Mouse (Mus musculus): ENCODE measurements around the gene Rpl28. TPM values are rescaled to one million over a fixed set of nuclear protein-coding genes. Genes with fewer than 3 reads are reported as not detected.
A peak's percentile ranks its signal among the peaks of the same experiment; 100 is the strongest.

The Rpl28 gene
- polyA plus RNA-seq, 1 experiment from 2014 or later, result 173 TPM

DNA sequence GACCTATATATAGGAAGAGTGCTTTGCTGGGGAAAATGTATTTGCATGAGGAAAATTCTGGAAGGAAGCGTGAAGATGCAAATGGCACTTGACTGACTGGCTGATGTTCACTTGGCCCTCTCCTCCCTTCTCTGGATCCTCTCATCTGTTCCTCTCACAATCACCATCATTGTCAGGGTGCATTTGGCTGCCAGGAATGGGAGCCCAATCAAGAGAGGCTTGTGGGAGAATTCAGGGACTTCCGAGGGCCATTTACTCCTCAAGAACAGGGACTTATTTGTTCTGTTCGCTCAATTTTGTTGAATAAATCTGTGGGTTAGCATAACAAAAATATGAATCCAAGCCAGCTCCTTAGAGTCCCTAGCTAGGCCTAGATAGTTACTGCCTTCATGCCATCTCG, 29.0 kb downstream of the Rpl28 start:
- no peak for ATAC-seq
- no peak overlapping the region for H3K9ac ChIP-seq (replicated peaks; ENCODE audit: low read depth, low read length)
- WGBS, result 57% methylated on average over 4 of the region's 4 CpGs
- no peak overlapping the region for H3K27ac ChIP-seq (ENCODE audit: low read length)
- H3K4me2 ChIP-seq (ENCODE audit: low read length), result no peak overlapping the region
- H3K9me3 ChIP-seq (ENCODE audit: control insufficient read depth, low read length), result no peaks in the 10 kb centered on the region
- H3K4me3 ChIP-seq (replicated peaks; ENCODE audit: low read length), result no peak overlapping the region
- H3K36me3 ChIP-seq (ENCODE audit: control insufficient read depth, insufficient read depth), result no peaks in the 10 kb centered on the region
- no peaks in the 10 kb centered on the region for H3K4me1 ChIP-seq (replicated peaks; ENCODE audit: control insufficient read depth, insufficient read depth, low read length)
- H3K27me3 ChIP-seq (replicated peaks; ENCODE audit: control insufficient read depth, insufficient read depth, low read length), result no peaks in the 10 kb centered on the region

GRCm38 (mm10) chr7:4822162-4822907, 29.7 kb downstream of the Rpl28 start:
- WGBS, result 72% methylated on average over 6 of the region's 6 CpGs
- Histone ChIP-seq H3K9ac (replicated peaks; ENCODE audit: low read depth, low read length) (no peak overlapping the region), H3K4me1 (replicated peaks; ENCODE audit: control insufficient read depth, insufficient read depth, low read length) (no peaks in the 10 kb centered on the region), H3K4me2 (ENCODE audit: low read length) (no peak overlapping the region), H3K27me3 (replicated peaks; ENCODE audit: control insufficient read depth, insufficient read depth, low read length) (no peaks in the 10 kb centered on the region), H3K27ac (ENCODE audit: low read length) (no peak overlapping the region), H3K9me3 (ENCODE audit: control insufficient read depth, low read length) (no peaks in the 10 kb centered on the region), H3K4me3 (replicated peaks; ENCODE audit: low read length) (no peak overlapping the region), H3K36me3 (ENCODE audit: control insufficient read depth, insufficient read depth) (0 out of 2 replicates have a peak, but pooled peaks cover 2% of the 10 kb centered on the region)
- no peak for ATAC-seq

GRCm38 (mm10) chr7:4825365-4825764, 32.7 kb downstream of the Rpl28 start:
- WGBS, result 58% methylated on average over 4 of the region's 4 CpGs
- Histone ChIP-seq H3K4me2 (ENCODE audit: low read length) (no peak overlapping the region), H3K36me3 (ENCODE audit: control insufficient read depth, insufficient read depth) (peaks cover 5% of the 10 kb centered on the region; the same call in 1 of the 2 replicates), H3K4me1 (replicated peaks; ENCODE audit: control insufficient read depth, insufficient read depth, low read length) (no peaks in the 10 kb centered on the region), H3K9ac (replicated peaks; ENCODE audit: low read depth, low read length) (no peak overlapping the region), H3K27me3 (replicated peaks; ENCODE audit: control insufficient read depth, insufficient read depth, low read length) (no peaks in the 10 kb centered on the region), H3K27ac (ENCODE audit: low read length) (no peak overlapping the region), H3K4me3 (replicated peaks; ENCODE audit: low read length) (no peak overlapping the region), H3K9me3 (ENCODE audit: control insufficient read depth, low read length) (no peaks in the 10 kb centered on the region)
- ATAC-seq, result no peak

- H3K36me3 ChIP-seq (ENCODE audit: control insufficient read depth, insufficient read depth), result peaks cover 5% of the 10 kb centered on the region; the same call in 1 of the 2 replicates
- no peak overlapping the region for H3K9ac ChIP-seq (replicated peaks; ENCODE audit: low read depth, low read length)
- no peaks in the 10 kb centered on the region for H3K9me3 ChIP-seq (ENCODE audit: control insufficient read depth, low read length)
- H3K4me2 ChIP-seq (ENCODE audit: low read length), result no peak overlapping the region
- H3K27ac ChIP-seq (ENCODE audit: low read length), result no peak overlapping the region
- ATAC-seq, result no peak
- H3K4me1 ChIP-seq (replicated peaks; ENCODE audit: control insufficient read depth, insufficient read depth, low read length), result no peaks in the 10 kb centered on the region
- no peaks in the 10 kb centered on the region for H3K27me3 ChIP-seq (replicated peaks; ENCODE audit: control insufficient read depth, insufficient read depth, low read length)
- H3K4me3 ChIP-seq (replicated peaks; ENCODE audit: low read length), result no peak overlapping the region
- WGBS, result 12% methylated on average over 12 of the region's 12 CpGs
Observed at GRCm38 (mm10) chr7:4830476-4830875, 37.8 kb downstream of the Rpl28 start.

- peak; percentile 11; the same call in 1 of the 2 replicates for ATAC-seq
- peak overlapping the region; percentile 73 for H3K4me2 ChIP-seq (ENCODE audit: low read length)
- 4% methylated on average over 33 of the region's 34 CpGs for WGBS
- peak overlapping the region; percentile 62 for H3K4me3 ChIP-seq (replicated peaks; ENCODE audit: low read length)
- peak overlapping the region; percentile 49 for H3K27ac ChIP-seq (ENCODE audit: low read length)
- H3K9me3 ChIP-seq (ENCODE audit: control insufficient read depth, low read length), result no peaks in the 10 kb centered on the region
- H3K9ac ChIP-seq (replicated peaks; ENCODE audit: low read depth, low read length), result peak overlapping the region; percentile 67
- no peaks in the 10 kb centered on the region for H3K27me3 ChIP-seq (replicated peaks; ENCODE audit: control insufficient read depth, insufficient read depth, low read length)
- no peaks in the 10 kb centered on the region for H3K36me3 ChIP-seq (ENCODE audit: control insufficient read depth, insufficient read depth)
- peaks cover 6% of the 10 kb centered on the region for H3K4me1 ChIP-seq (replicated peaks; ENCODE audit: control insufficient read depth, insufficient read depth, low read length)
Observed at GRCm38 (mm10) chr7:4835631-4836327, 43.1 kb downstream of the Rpl28 start.

DNA sequence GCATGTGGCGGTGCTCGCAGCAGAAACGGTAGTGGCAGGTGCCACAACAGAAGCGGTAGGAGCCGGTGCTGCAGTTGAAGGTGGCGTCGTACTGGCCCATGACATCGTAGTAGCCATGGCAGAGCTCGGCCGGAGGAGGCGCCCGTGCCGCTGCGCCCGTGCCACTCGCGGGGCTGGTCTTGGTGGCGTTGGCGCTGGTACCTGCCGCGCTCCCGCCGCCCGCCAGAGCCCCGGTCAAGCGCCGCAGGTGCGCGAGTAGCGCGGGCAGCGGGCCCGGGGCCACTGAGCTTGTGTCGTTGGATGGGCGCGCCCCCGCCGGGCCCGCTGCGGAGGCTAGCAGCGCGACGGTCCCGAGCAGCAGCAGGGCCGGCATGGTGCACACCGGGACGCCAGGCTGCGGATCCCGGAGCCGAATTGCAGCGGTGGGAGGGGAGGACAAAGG, 43.7 kb downstream of the Rpl28 start:
- H3K4me1 ChIP-seq (replicated peaks; ENCODE audit: control insufficient read depth, insufficient read depth, low read length), result peaks cover 6% of the 10 kb centered on the region
- WGBS, result under 1% methylated on average over 51 of the region's 51 CpGs
- no peaks in the 10 kb centered on the region for H3K9me3 ChIP-seq (ENCODE audit: control insufficient read depth, low read length)
- peak; percentile 88 for ATAC-seq
- H3K36me3 ChIP-seq (ENCODE audit: control insufficient read depth, insufficient read depth), result no peaks in the 10 kb centered on the region
- peak overlapping the region; percentile 49 for H3K27ac ChIP-seq (ENCODE audit: low read length)
- H3K4me3 ChIP-seq (replicated peaks; ENCODE audit: low read length), result peak overlapping the region; percentile 62
- H3K27me3 ChIP-seq (replicated peaks; ENCODE audit: control insufficient read depth, insufficient read depth, low read length), result no peaks in the 10 kb centered on the region
- peak overlapping the region; percentile 67 for H3K9ac ChIP-seq (replicated peaks; ENCODE audit: low read depth, low read length)
- H3K4me2 ChIP-seq (ENCODE audit: low read length), result peak overlapping the region; percentile 73

DNA sequence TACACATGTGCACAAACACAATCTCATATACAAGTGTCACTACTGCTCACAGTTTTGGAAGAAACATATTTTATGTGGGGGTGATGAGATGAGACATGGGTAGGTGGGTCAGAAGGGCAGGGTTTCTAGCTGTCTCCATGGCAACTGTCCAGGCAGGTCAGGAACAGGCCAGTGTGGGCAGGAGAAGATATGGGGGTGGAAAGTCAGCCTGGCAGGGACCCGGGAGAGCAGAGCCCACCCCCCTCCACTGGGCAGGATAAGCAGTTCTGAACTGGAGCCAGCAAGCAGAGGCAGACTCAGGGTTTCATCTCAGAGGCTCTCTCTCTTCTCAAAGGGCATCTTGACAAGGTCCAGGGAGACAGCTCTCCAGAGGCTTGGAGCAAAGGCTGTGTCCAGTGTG, 45.0 kb downstream of the Rpl28 start:
- no peak for ATAC-seq
- peaks cover 16% of the 10 kb centered on the region for H3K4me1 ChIP-seq (replicated peaks; ENCODE audit: control insufficient read depth, insufficient read depth, low read length)
- 7% methylated on average over 1 of the region's 1 CpGs for WGBS
- no peaks in the 10 kb centered on the region for H3K9me3 ChIP-seq (ENCODE audit: control insufficient read depth, low read length)
- no peaks in the 10 kb centered on the region for H3K36me3 ChIP-seq (ENCODE audit: control insufficient read depth, insufficient read depth)
- no peak overlapping the region for H3K9ac ChIP-seq (replicated peaks; ENCODE audit: low read depth, low read length)
- H3K27ac ChIP-seq (ENCODE audit: low read length), result no peak overlapping the region
- H3K27me3 ChIP-seq (replicated peaks; ENCODE audit: control insufficient read depth, insufficient read depth, low read length), result 0 out of 2 replicates have a peak, but pooled peaks cover 2% of the 10 kb centered on the region
- no peak overlapping the region for H3K4me2 ChIP-seq (ENCODE audit: low read length)
- no peak overlapping the region for H3K4me3 ChIP-seq (replicated peaks; ENCODE audit: low read length)

- peak overlapping the region; percentile 23; the same call in 1 of the 2 replicates for H3K27ac ChIP-seq (ENCODE audit: low read length)
- H3K9ac ChIP-seq (replicated peaks; ENCODE audit: low read depth, low read length), result peak overlapping the region; percentile 18
- H3K4me2 ChIP-seq (ENCODE audit: low read length), result peak overlapping the region; percentile 82
- peak overlapping the region; percentile 62 for H3K4me3 ChIP-seq (replicated peaks; ENCODE audit: low read length)
- WGBS, result 43% methylated on average over 5 of the region's 5 CpGs
- H3K27me3 ChIP-seq (replicated peaks; ENCODE audit: control insufficient read depth, insufficient read depth, low read length), result 0 out of 2 replicates have a peak, but pooled peaks cover 2% of the 10 kb centered on the region
- H3K4me1 ChIP-seq (replicated peaks; ENCODE audit: control insufficient read depth, insufficient read depth, low read length), result peaks cover 31% of the 10 kb centered on the region
- no peaks in the 10 kb centered on the region for H3K36me3 ChIP-seq (ENCODE audit: control insufficient read depth, insufficient read depth)
- ATAC-seq, result no peak
- H3K9me3 ChIP-seq (ENCODE audit: control insufficient read depth, low read length), result no peaks in the 10 kb centered on the region
Observed at GRCm38 (mm10) chr7:4842077-4842476, 49.4 kb downstream of the Rpl28 start.

- Histone ChIP-seq H3K4me3 (replicated peaks; ENCODE audit: low read length) (peak overlapping the region; percentile 62), H3K9ac (replicated peaks; ENCODE audit: low read depth, low read length) (peak overlapping the region; percentile 18)
- WGBS, result under 1% methylated on average over 16 of the region's 16 CpGs
Observed at GRCm38 (mm10) chr7:4842634-4843131, 50.0 kb downstream of the Rpl28 start.

More at GRCm38 (mm10) chr7:4842634-4843131, 50.0 kb downstream of the Rpl28 start:
- Histone ChIP-seq H3K4me2 (ENCODE audit: low read length) (peak overlapping the region; percentile 82), H3K4me1 (replicated peaks; ENCODE audit: control insufficient read depth, insufficient read depth, low read length) (peaks cover 31% of the 10 kb centered on the region), H3K27me3 (replicated peaks; ENCODE audit: control insufficient read depth, insufficient read depth, low read length) (0 out of 2 replicates have a peak, but pooled peaks cover 2% of the 10 kb centered on the region), H3K36me3 (ENCODE audit: control insufficient read depth, insufficient read depth) (no peaks in the 10 kb centered on the region), H3K27ac (ENCODE audit: low read length) (peak overlapping the region; percentile 53; the same call in 1 of the 2 replicates), H3K9me3 (ENCODE audit: control insufficient read depth, low read length) (no peaks in the 10 kb centered on the region)
- ATAC-seq, result peak; percentile 52

Data from forebrain, embryonic 16.5 days (tissue).